Mouse (Mus musculus) liver, postnatal 0 days (tissue): ENCODE results near the gene Ccser1.

Source experiments
- CTCF ChIP-seq: sonication (generic); IDR thresholded peaks from 2 replicates; pipeline ENCODE4 v1.5.1; 2016; ENCODE audit warnings: antibody characterized with exemption, low read depth
- EP300 ChIP-seq: IDR thresholded peaks from 2 replicates; pipeline ENCODE4 v1.6.1; 2016; ENCODE audit warnings: antibody characterized with exemption, low read depth, mild to moderate bottlenecking

DNA sequence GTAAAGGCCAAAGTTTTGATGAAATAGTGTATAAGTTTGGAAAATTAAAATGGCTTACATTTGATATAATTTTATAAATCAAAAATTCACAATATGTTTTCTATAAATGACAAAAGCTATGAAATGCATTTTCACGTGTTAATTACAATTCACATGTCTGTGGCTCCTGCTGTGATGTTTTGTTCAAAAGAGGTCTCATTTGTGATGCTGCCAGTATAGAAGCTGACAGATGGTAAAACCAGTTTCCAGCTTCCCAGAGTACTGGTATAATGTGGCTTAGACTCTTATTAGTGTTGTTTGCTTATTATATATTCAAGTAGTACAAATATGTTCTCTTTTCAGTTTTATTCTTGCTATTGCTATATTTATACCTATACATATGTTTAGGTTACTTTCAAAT is 4.0 kb upstream of the Ccser1 start:
- no peak for TF ChIP-seq CTCF
- no peak for TF ChIP-seq EP300
